Mouse (Mus musculus) liver, embryonic 15.5 days (tissue): ENCODE measurements around the gene Pabpn1l. TPM values are rescaled to one million over a fixed set of nuclear protein-coding genes. Genes with fewer than 3 reads are reported as not detected.

Source experiments
- ATAC-seq: fragments of 200-750 bp; cut with Nextera tagmentation; 2 replicates; pipeline ENCODE4 v1.8.0; 2017; ENCODE audit warnings: moderate number of reproducible peaks, mild to moderate bottlenecking, moderate library complexity; ENCODE audit not compliant: insufficient read depth
- H3K27ac ChIP-seq: fragments of 300-500 bp; sonication (generic); replicated peaks from 2 replicates; pipeline ENCODE4 v1.5.1; 2015; ENCODE audit warnings: mild to moderate bottlenecking, inconsistent platforms
- H3K27me3 ChIP-seq: fragments of 300-500 bp; sonication (generic); 2 replicates; pipeline ENCODE4 v1.6.1; 2015; ENCODE audit warnings: mild to moderate bottlenecking, inconsistent platforms
- H3K36me3 ChIP-seq: fragments of 300-500 bp; sonication (generic); replicated peaks from 2 replicates; pipeline ENCODE4 v1.6.1; 2015; ENCODE audit warnings: moderate library complexity, mild to moderate bottlenecking, inconsistent platforms
- H3K4me1 ChIP-seq: fragments of 300-500 bp; sonication (generic); replicated peaks from 2 replicates; pipeline ENCODE4 v1.6.1; 2015; ENCODE audit warnings: inconsistent platforms
- H3K4me2 ChIP-seq: fragments of 300-500 bp; sonication (generic); 2 replicates; pipeline ENCODE4 v1.6.1; 2015; ENCODE audit warnings: moderate library complexity, mild to moderate bottlenecking, inconsistent platforms
- H3K4me3 ChIP-seq: fragments of 300-500 bp; sonication (generic); replicated peaks from 2 replicates; pipeline ENCODE4 v1.5.1; 2015; ENCODE audit warnings: mild to moderate bottlenecking, inconsistent platforms
- H3K9ac ChIP-seq: fragments of 300-500 bp; sonication (generic); 2 replicates; pipeline ENCODE4 v1.6.1; 2015; ENCODE audit warnings: moderate library complexity, mild to moderate bottlenecking, inconsistent platforms
- H3K9me3 ChIP-seq: fragments of 300-500 bp; sonication (generic); replicated peaks from 2 replicates; pipeline ENCODE4 v1.6.1; 2016; ENCODE audit warnings: inconsistent platforms
- WGBS: fragments of 180-500 bp; shearing (Covaris S2); methylation state at CpG from one replicate; pipeline ENCODE4 v1.1.7; 2015; ENCODE audit warnings: mixed read lengths; ENCODE audit not compliant: insufficient replicate concordance; 5-methylcytosine and 5-hydroxymethylcytosine counted together
- polyA plus RNA-seq: library from polyadenylated mRNA; unstranded; fragments of >200 nt; fragmentation: Nextera tagmentation; extraction: Ambion mirVana; gene quantifications from 2 replicates; pipeline ENCODE4 v1.2.1, GENCODE M21; 2015

The Pabpn1l gene
- polyA plus RNA-seq, 1 experiment from 2014 or later: not detected

- Histone ChIP-seq H3K36me3 (peaks cover 35% of the 10 kb centered on the region), H3K4me1 (no peaks in the 10 kb centered on the region), H3K4me2 (no peak overlapping the region), H3K27ac (no peak overlapping the region), H3K4me3 (no peak overlapping the region), H3K9ac (no peak overlapping the region), H3K9me3 (no peaks in the 10 kb centered on the region), H3K27me3 (no peaks in the 10 kb centered on the region)
- WGBS: 76% methylated on average over 15 of the region's 15 CpGs
- no peak for ATAC-seq
These were observed 25.8 kb upstream of the Pabpn1l start for GRCm38 (mm10) chr8:122648192-122648970.

GRCm38 (mm10) chr8:122646337-122646736 is 23.8 kb upstream of the Pabpn1l start:
- 83% methylated on average over 16 of the region's 16 CpGs for WGBS
- Histone ChIP-seq H3K9me3 (no peaks in the 10 kb centered on the region), H3K4me1 (no peaks in the 10 kb centered on the region), H3K27me3 (no peaks in the 10 kb centered on the region), H3K4me2 (no peak overlapping the region), H3K4me3 (no peak overlapping the region), H3K27ac (no peak overlapping the region), H3K36me3 (peaks cover 40% of the 10 kb centered on the region), H3K9ac (no peak overlapping the region)
- ATAC-seq: no peak

GRCm38 (mm10) chr8:122644175-122644954 is 21.8 kb upstream of the Pabpn1l start:
- Histone ChIP-seq H3K4me3 (no peak overlapping the region), H3K4me2 (no peak overlapping the region), H3K27ac (no peak overlapping the region), H3K36me3 (peaks cover 40% of the 10 kb centered on the region), H3K9ac (no peak overlapping the region), H3K4me1 (peaks cover 11% of the 10 kb centered on the region; the same call in 1 of the 2 replicates), H3K27me3 (no peaks in the 10 kb centered on the region), H3K9me3 (no peaks in the 10 kb centered on the region)
- 70% methylated on average over 6 of the region's 6 CpGs for WGBS
- ATAC-seq: no peak

- Histone ChIP-seq H3K9me3 (no peaks in the 10 kb centered on the region), H3K9ac (no peak overlapping the region), H3K36me3 (peaks cover 44% of the 10 kb centered on the region), H3K4me3 (no peak overlapping the region), H3K4me2 (no peak overlapping the region), H3K27ac (no peak overlapping the region), H3K27me3 (no peaks in the 10 kb centered on the region), H3K4me1 (peaks cover 20% of the 10 kb centered on the region)
- no peak for ATAC-seq
- 69% methylated on average over 9 of the region's 9 CpGs for WGBS
These were observed 19.5 kb upstream of the Pabpn1l start for GRCm38 (mm10) chr8:122642071-122642470.

GRCm38 (mm10) chr8:122641406-122641805 is 18.9 kb upstream of the Pabpn1l start:
- Histone ChIP-seq H3K4me3 (no peak overlapping the region), H3K27me3 (no peaks in the 10 kb centered on the region), H3K9ac (no peak overlapping the region), H3K4me1 (peaks cover 27% of the 10 kb centered on the region), H3K36me3 (peaks cover 45% of the 10 kb centered on the region), H3K9me3 (no peaks in the 10 kb centered on the region), H3K27ac (no peak overlapping the region), H3K4me2 (no peak overlapping the region)
- ATAC-seq: no peak
- whole genome bisulfite sequencing: 89% methylated on average over 15 of the region's 15 CpGs

GRCm38 (mm10) chr8:122640825-122641224 is 18.3 kb upstream of the Pabpn1l start:
- Histone ChIP-seq H3K4me1 (peaks cover 33% of the 10 kb centered on the region), H3K36me3 (peaks cover 44% of the 10 kb centered on the region), H3K9ac (no peak overlapping the region), H3K4me2 (no peak overlapping the region), H3K4me3 (no peak overlapping the region), H3K27me3 (no peaks in the 10 kb centered on the region), H3K9me3 (no peaks in the 10 kb centered on the region), H3K27ac (no peak overlapping the region)
- no peak for ATAC-seq
- 84% methylated on average over 4 of the region's 4 CpGs for WGBS

GRCm38 (mm10) chr8:122639521-122640248 is 17.1 kb upstream of the Pabpn1l start:
- Histone ChIP-seq H3K4me1 (peaks cover 42% of the 10 kb centered on the region), H3K9me3 (no peaks in the 10 kb centered on the region), H3K4me2 (no peak overlapping the region), H3K36me3 (peaks cover 47% of the 10 kb centered on the region), H3K27ac (no peak overlapping the region), H3K4me3 (no peak overlapping the region), H3K27me3 (no peaks in the 10 kb centered on the region), H3K9ac (no peak overlapping the region)
- ATAC-seq: no peak
- WGBS: 68% methylated on average over 16 of the region's 16 CpGs

- H3K27ac ChIP-seq: no peak overlapping the region
- peaks cover 57% of the 10 kb centered on the region for H3K36me3 ChIP-seq
These were observed 16.1 kb upstream of the Pabpn1l start for GRCm38 (mm10) chr8:122638601-122639000.

GRCm38 (mm10) chr8:122637230-122637629 is 14.7 kb upstream of the Pabpn1l start:
- Histone ChIP-seq H3K9ac (no peak overlapping the region), H3K27ac (peak overlapping the region; percentile 86; the same call in 1 of the 2 replicates), H3K27me3 (no peaks in the 10 kb centered on the region), H3K4me2 (peak overlapping the region; percentile 50; the same call in 1 of the 2 replicates), H3K36me3 (peaks cover 65% of the 10 kb centered on the region), H3K4me3 (no peak overlapping the region), H3K9me3 (no peaks in the 10 kb centered on the region), H3K4me1 (peaks cover 42% of the 10 kb centered on the region)
- WGBS: 88% methylated on average over 9 of the region's 9 CpGs
- no peak for ATAC-seq

More at GRCm38 (mm10) chr8:122638601-122639000, 16.1 kb upstream of the Pabpn1l start:
- WGBS: 85% methylated on average over 16 of the region's 16 CpGs
- Histone ChIP-seq H3K4me1 (peaks cover 42% of the 10 kb centered on the region), H3K27me3 (no peaks in the 10 kb centered on the region), H3K9me3 (no peaks in the 10 kb centered on the region), H3K4me2 (no peak overlapping the region), H3K9ac (no peak overlapping the region), H3K4me3 (no peak overlapping the region)
- ATAC-seq: no peak

- Histone ChIP-seq H3K4me1 (peaks cover 42% of the 10 kb centered on the region), H3K9me3 (no peaks in the 10 kb centered on the region), H3K36me3 (peaks cover 65% of the 10 kb centered on the region), H3K9ac (0 out of 2 replicates have a peak overlapping the region, but pooled peaks have one; percentile 11), H3K27ac (peak overlapping the region; percentile 86), H3K27me3 (no peaks in the 10 kb centered on the region), H3K4me2 (peak overlapping the region; percentile 50), H3K4me3 (no peak overlapping the region)
- WGBS: 58% methylated on average over 9 of the region's 9 CpGs
- no peak for ATAC-seq
These were observed 14.2 kb upstream of the Pabpn1l start for GRCm38 (mm10) chr8:122636803-122637175.
